In the genomic region with DNA sequence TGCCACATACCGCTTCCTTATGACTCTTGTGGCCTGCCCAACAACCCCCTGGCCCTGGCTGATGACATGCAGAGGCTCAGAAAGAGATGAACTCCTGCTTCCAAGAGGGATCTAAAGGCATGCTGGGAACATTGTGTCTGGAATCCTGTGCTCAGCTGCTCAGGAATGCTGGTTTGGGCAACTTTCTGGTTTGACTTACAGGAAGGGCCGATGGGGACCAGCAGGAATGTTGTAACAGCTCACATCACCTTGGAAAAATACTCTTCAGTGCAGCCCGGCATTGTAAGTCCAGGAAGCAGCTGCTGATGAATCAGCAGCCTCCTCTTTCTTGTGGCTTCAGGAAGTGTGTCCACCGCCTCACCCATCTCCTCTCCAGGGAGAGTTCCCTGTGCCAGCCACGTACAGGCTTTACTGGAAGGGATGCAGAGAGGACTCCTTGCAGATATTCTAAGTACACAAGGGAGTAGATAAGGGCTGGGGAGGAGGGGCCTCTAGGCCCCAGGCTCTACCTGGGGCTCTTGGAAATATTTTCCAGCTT, we compare ENCODE assay signal across 9 mouse cellular contexts.
DNase-seq lines count a peak whose midpoint lies in the region; ATAC-seq and TF ChIP-seq lines count a peak whose summit lies in the region.
"Had no signal": no experiment of that assay in that cellular context is flagged by ENCODE, and none has a peak within 500 bp of the region (broad histone marks: within the 10 kb centered on the region; RNA-seq: fewer than 3 reads in every experiment).

No protein-coding gene starts in this region.

- H3K9me3 ChIP-seq in intestine, embryonic 16.5 days (ENCODE audit: control insufficient read depth, low read length) = no peaks in the 10 kb centered on the region
- H3K9me3 ChIP-seq: liver, embryonic 15.5 days had no signal

- no peak overlapping the region for H3K9ac ChIP-seq in intestine, embryonic 16.5 days (ENCODE audit: low read depth, low read length)
- H3K9ac ChIP-seq: liver, embryonic 15.5 days had no signal

- no peak overlapping the region for H3K4me3 ChIP-seq in gastrocnemius, adult 2 months
- H3K4me3 ChIP-seq in embryonic fibroblast, embryonic 13.5 days (ENCODE audit: insufficient read depth, low read length) = no peak overlapping the region
- no peak overlapping the region for H3K4me3 ChIP-seq in intestine, embryonic 16.5 days (ENCODE audit: low read length)
- H3K4me3 ChIP-seq: liver, embryonic 15.5 days had no signal

- intact Hi-C loops in gastrocnemius, adult 2 months (cut with DNase I) = loop anchor here (10.0 kb wide), 1 partner anchor 224 kb away; no protein-coding TSS in a partner anchor
- intact Hi-C loops in gastrocnemius, postnatal 36 days (cut with DNase I) = loop anchor here (5.0 kb wide), 1 partner anchor 117 kb away; no protein-coding TSS in a partner anchor

- TF ChIP-seq POLR2A in embryonic fibroblast, embryonic 13.5 days (IDR thresholded peaks at IDR 0.05; ENCODE audit: low read depth, low read length) = no peak

- H3K27me3 ChIP-seq in intestine, embryonic 16.5 days (replicated peaks; ENCODE audit: control insufficient read depth, insufficient read depth, low read length) = no peaks in the 10 kb centered on the region
- H3K27me3 ChIP-seq: liver, embryonic 15.5 days had no signal

- H3K4me2 ChIP-seq in intestine, embryonic 16.5 days (ENCODE audit: low read depth, low read length) = no peak overlapping the region
- H3K4me2 ChIP-seq: liver, embryonic 15.5 days had no signal

- WGBS in intestine, embryonic 16.5 days = 36% methylated on average over 5 of the region's 5 CpGs

- H3K4me1 ChIP-seq in embryonic fibroblast, embryonic 13.5 days (ENCODE audit: control insufficient read depth, insufficient read depth, low read length) = peaks cover 18% of the 10 kb centered on the region
- H3K4me1 ChIP-seq in intestine, embryonic 16.5 days (ENCODE audit: control insufficient read depth, insufficient read depth, low read length) = peaks cover 16% of the 10 kb centered on the region

- DNase-seq in gastrocnemius, adult 2 months = peak; percentile 62
- no peak for DNase-seq in gastrocnemius, postnatal 36 days
- DNase-seq in mesoderm, embryonic 11.5 days (ENCODE audit: low read depth, low spot score) = peak; percentile 39
- DNase-seq in right cerebral cortex, postnatal 25 days = no peak
- DNase-seq in left cerebral cortex, adult 11 months (ENCODE audit: low spot score) = no peak

- no peak for TF ChIP-seq CTCF in gastrocnemius, adult 2 months (IDR thresholded peaks at IDR 0.05)
- TF ChIP-seq CTCF in embryonic fibroblast, embryonic 13.5 days (IDR thresholded peaks at IDR 0.05; ENCODE audit: borderline replicate concordance, insufficient read depth, low read length) = no peak

- peak; percentile 76 for ATAC-seq in intestine, embryonic 16.5 days
- ATAC-seq in monocyte, adult 5-6 weeks (replicated peaks; ENCODE audit: insufficient number of reproducible peaks, low FRiP score, low TSS enrichment, poor library complexity, severe bottlenecking) = no peak

- peak overlapping the region; percentile 79 for H3K27ac ChIP-seq in gastrocnemius, adult 2 months
- peak overlapping the region; percentile 94 for H3K27ac ChIP-seq in embryonic fibroblast, embryonic 13.5 days (ENCODE audit: insufficient read depth, low read length)
- peak overlapping the region; percentile 29; the same call in 1 of the 2 replicates for H3K27ac ChIP-seq in intestine, embryonic 16.5 days (ENCODE audit: low read length)
- H3K27ac ChIP-seq: liver, embryonic 15.5 days had no signal

- H3K36me3 ChIP-seq in intestine, embryonic 16.5 days (ENCODE audit: control insufficient read depth, insufficient read depth, low read length) = no peaks in the 10 kb centered on the region
- H3K36me3 ChIP-seq: liver, embryonic 15.5 days had no signal

Comparison
In these comparisons a context has a peak if more than half of its experiments do, and no peak if none do; other contexts are left out.
1. DNase-seq: peak in gastrocnemius, adult 2 months (single experiment) and mesoderm, embryonic 11.5 days (single experiment); none in gastrocnemius, postnatal 36 days (0 of 2), right cerebral cortex, postnatal 25 days (single experiment) and left cerebral cortex, adult 11 months (single experiment).
2. H3K27ac ChIP-seq: peak in every context shown above with its lines; median percentile 94 in embryonic fibroblast, embryonic 13.5 days; 79 in gastrocnemius, adult 2 months; 29 in intestine, embryonic 16.5 days.